Mouse (Mus musculus): Measurements from ENCODE around the gene Il11ra1. TPM values are rescaled to one million over a fixed set of nuclear protein-coding genes. Genes with fewer than 3 reads are reported as not detected.

Gene Il11ra1
- polyA plus RNA-seq, 1 experiment from 2014 or later: 43.0 TPM

- no peaks in the 10 kb centered on the region for H3K9me3 ChIP-seq (replicated peaks)
- H3K27me3 ChIP-seq (replicated peaks): no peaks in the 10 kb centered on the region
- H3K4me1 ChIP-seq: peaks cover 42% of the 10 kb centered on the region
- peaks cover 17% of the 10 kb centered on the region for H3K36me3 ChIP-seq
- under 1% methylated on average over 48 of the region's 48 CpGs for WGBS (ENCODE audit: insufficient replicate concordance)
- peak overlapping the region; percentile 83 for H3K4me2 ChIP-seq
- ATAC-seq: peak; percentile 84
- H3K4me3 ChIP-seq: peak overlapping the region; percentile 68
- peak overlapping the region; percentile 71 for H3K9ac ChIP-seq
- peak overlapping the region; percentile 70 for H3K27ac ChIP-seq
Measured at GRCm38 (mm10) chr4:41740380-41741157, 40.8 kb downstream of the Il11ra1 start.

- no peaks in the 10 kb centered on the region for H3K27me3 ChIP-seq (replicated peaks)
- H3K4me1 ChIP-seq: peaks cover 42% of the 10 kb centered on the region
- H3K9ac ChIP-seq: peak overlapping the region; percentile 71
- peaks cover 4% of the 10 kb centered on the region for H3K9me3 ChIP-seq (replicated peaks)
- 2% methylated on average over 27 of the region's 27 CpGs for WGBS (ENCODE audit: insufficient replicate concordance)
- H3K4me2 ChIP-seq: peak overlapping the region; percentile 83
- peak overlapping the region; percentile 68 for H3K4me3 ChIP-seq
- H3K27ac ChIP-seq: peak overlapping the region; percentile 70
- peak; percentile 94 for ATAC-seq
- H3K36me3 ChIP-seq: peaks cover 17% of the 10 kb centered on the region
Measured at GRCm38 (mm10) chr4:41741158-41741560, 41.4 kb downstream of the Il11ra1 start.

- Histone ChIP-seq H3K9ac (no peak overlapping the region), H3K9me3 (replicated peaks) (peaks cover 13% of the 10 kb centered on the region), H3K4me3 (no peak overlapping the region), H3K36me3 (peaks cover 7% of the 10 kb centered on the region), H3K4me1 (peaks cover 26% of the 10 kb centered on the region), H3K4me2 (no peak overlapping the region), H3K27me3 (replicated peaks) (no peaks in the 10 kb centered on the region), H3K27ac (no peak overlapping the region)
- WGBS (ENCODE audit: insufficient replicate concordance): 56% methylated on average over 2 of the region's 2 CpGs
- no peak for ATAC-seq
Measured at GRCm38 (mm10) chr4:41744131-41744530, 44.3 kb downstream of the Il11ra1 start.

- Histone ChIP-seq H3K36me3 (no peaks in the 10 kb centered on the region), H3K9ac (no peak overlapping the region), H3K9me3 (replicated peaks) (peaks cover 13% of the 10 kb centered on the region), H3K27ac (no peak overlapping the region), H3K4me3 (no peak overlapping the region), H3K27me3 (replicated peaks) (no peaks in the 10 kb centered on the region), H3K4me2 (no peak overlapping the region), H3K4me1 (peaks cover 17% of the 10 kb centered on the region)
- WGBS (ENCODE audit: insufficient replicate concordance): 69% methylated on average over 1 of the region's 1 CpGs
- no peak for ATAC-seq
Measured at GRCm38 (mm10) chr4:41745021-41745420, 45.2 kb downstream of the Il11ra1 start.

- no peaks in the 10 kb centered on the region; the same call in none of the 2 replicates for H3K27me3 ChIP-seq (replicated peaks)
- peak within 1 kb of the TSS; percentile 87 for H3K27ac ChIP-seq
- ATAC-seq: peak; percentile 73
- H3K9me3 ChIP-seq (replicated peaks): no peaks in the 10 kb centered on the region
- WGBS (ENCODE audit: insufficient replicate concordance): 15% methylated on average over 14 of the region's 14 CpGs
- peak within 1 kb of the TSS; percentile 80 for H3K9ac ChIP-seq
- H3K4me2 ChIP-seq: peak within 1 kb of the TSS; percentile 90
- peaks cover 22% of the 10 kb centered on the region for H3K4me1 ChIP-seq
- peak within 1 kb of the TSS; percentile 72 for H3K4me3 ChIP-seq
- H3K36me3 ChIP-seq: peaks cover 23% of the 10 kb centered on the region
Measured at GRCm38 (mm10) chr4:41754797-41755337, 55.1 kb downstream of the Il11ra1 start, which contains the start of gene Galt. TSS of gene Galt (plus strand) at chr4:41755228.

- H3K36me3 ChIP-seq: peaks cover 23% of the 10 kb centered on the region
- WGBS (ENCODE audit: insufficient replicate concordance): under 1% methylated on average over 57 of the region's 57 CpGs
- peak; percentile 83 for ATAC-seq
- H3K4me1 ChIP-seq: peaks cover 29% of the 10 kb centered on the region
- peak within 1 kb of the TSS; percentile 80 for H3K9ac ChIP-seq
- peak within 1 kb of the TSS; percentile 90 for H3K4me2 ChIP-seq
- peak within 1 kb of the TSS; percentile 87 for H3K27ac ChIP-seq
- peak within 1 kb of the TSS; percentile 72 for H3K4me3 ChIP-seq
- H3K27me3 ChIP-seq (replicated peaks): no peaks in the 10 kb centered on the region; the same call in none of the 2 replicates
- H3K9me3 ChIP-seq (replicated peaks): no peaks in the 10 kb centered on the region
Measured at GRCm38 (mm10) chr4:41755338-41756305, 55.8 kb downstream of the Il11ra1 start, which contains the start of gene Sigmar1. TSS of gene Sigmar1 (minus strand) at chr4:41756157.

GRCm38 (mm10) chr4:41756440-41756839, 56.7 kb downstream of the Il11ra1 start:
- ATAC-seq: no peak
- Histone ChIP-seq H3K9me3 (replicated peaks) (no peaks in the 10 kb centered on the region), H3K4me1 (peaks cover 37% of the 10 kb centered on the region), H3K4me3 (peak overlapping the region; percentile 72), H3K27ac (no peak overlapping the region), H3K36me3 (peaks cover 23% of the 10 kb centered on the region), H3K9ac (peak overlapping the region; percentile 80), H3K27me3 (replicated peaks) (no peaks in the 10 kb centered on the region; the same call in 1 of the 2 replicates), H3K4me2 (peak overlapping the region; percentile 90)
- WGBS (ENCODE audit: insufficient replicate concordance): 63% methylated on average over 8 of the region's 8 CpGs

- no peak overlapping the region for H3K27ac ChIP-seq
- ATAC-seq: no peak
- no peaks in the 10 kb centered on the region for H3K9me3 ChIP-seq (replicated peaks)
- no peak overlapping the region for H3K9ac ChIP-seq
- WGBS (ENCODE audit: insufficient replicate concordance): 84% methylated on average over 13 of the region's 13 CpGs
- no peaks in the 10 kb centered on the region for H3K27me3 ChIP-seq (replicated peaks)
- no peak overlapping the region for H3K4me3 ChIP-seq
- no peak overlapping the region for H3K4me2 ChIP-seq
- H3K4me1 ChIP-seq: peaks cover 46% of the 10 kb centered on the region
- H3K36me3 ChIP-seq: peaks cover 23% of the 10 kb centered on the region
Measured at GRCm38 (mm10) chr4:41757321-41757720, 57.5 kb downstream of the Il11ra1 start.

- H3K4me2 ChIP-seq: no peak overlapping the region
- peaks cover 52% of the 10 kb centered on the region for H3K4me1 ChIP-seq
- no peak overlapping the region for H3K9ac ChIP-seq
- no peak overlapping the region for H3K4me3 ChIP-seq
- 85% methylated on average over 11 of the region's 11 CpGs for WGBS (ENCODE audit: insufficient replicate concordance)
- no peak for ATAC-seq
- H3K9me3 ChIP-seq (replicated peaks): no peaks in the 10 kb centered on the region
- H3K27me3 ChIP-seq (replicated peaks): no peaks in the 10 kb centered on the region
- H3K27ac ChIP-seq: no peak overlapping the region
- H3K36me3 ChIP-seq: peaks cover 23% of the 10 kb centered on the region
Measured at GRCm38 (mm10) chr4:41758021-41758420, 58.2 kb downstream of the Il11ra1 start.

GRCm38 (mm10) chr4:41758701-41759100, 58.9 kb downstream of the Il11ra1 start:
- H3K9ac ChIP-seq: no peak overlapping the region

GRCm38 (mm10) chr4:41759206-41759605, 59.4 kb downstream of the Il11ra1 start:
- ATAC-seq: no peak
- Histone ChIP-seq H3K27ac (peak overlapping the region; percentile 78), H3K9ac (no peak overlapping the region), H3K9me3 (replicated peaks) (no peaks in the 10 kb centered on the region), H3K4me3 (no peak overlapping the region), H3K4me2 (no peak overlapping the region), H3K36me3 (peaks cover 23% of the 10 kb centered on the region), H3K4me1 (peaks cover 52% of the 10 kb centered on the region), H3K27me3 (replicated peaks) (no peaks in the 10 kb centered on the region)
- 75% methylated on average over 9 of the region's 9 CpGs for WGBS (ENCODE audit: insufficient replicate concordance)

More at GRCm38 (mm10) chr4:41758701-41759100, 58.9 kb downstream of the Il11ra1 start:
- Histone ChIP-seq H3K4me3 (no peak overlapping the region), H3K27me3 (replicated peaks) (no peaks in the 10 kb centered on the region), H3K36me3 (peaks cover 23% of the 10 kb centered on the region), H3K4me2 (no peak overlapping the region), H3K27ac (peak overlapping the region; percentile 78; the same call in 1 of the 2 replicates), H3K4me1 (peaks cover 52% of the 10 kb centered on the region), H3K9me3 (replicated peaks) (no peaks in the 10 kb centered on the region)
- 77% methylated on average over 4 of the region's 4 CpGs for WGBS (ENCODE audit: insufficient replicate concordance)
- no peak for ATAC-seq

All from liver, embryonic 12.5 days (tissue).